Mouse (Mus musculus) mouse trophoblast stem cell (cell line): ENCODE measurements around the gene S100a10.

ENCODE experiments used
- in situ Hi-C, 2 experiments: fragments of 300-500 bp; cut with MseI, MboI; formaldehyde crosslinking; loops; 2 replicates in 1 of 2; 3 replicates in 1 of 2; pipeline ENCODE4 v1.15.1; 2025

The S100a10 gene

GRCm38 (mm10) chr3:93579317-93580038, 24.6 kb downstream of the S100a10 start:
- in situ Hi-C loops, result no loop called here

- in situ Hi-C loops, result no loop called here
Measured at GRCm38 (mm10) chr3:93580039-93580403, 25.1 kb downstream of the S100a10 start.

- in situ Hi-C loops, result no loop called here
Measured at GRCm38 (mm10) chr3:93580946-93581345, 26.1 kb downstream of the S100a10 start.

GRCm38 (mm10) chr3:93581687-93582086, 26.8 kb downstream of the S100a10 start:
- in situ Hi-C loops, result no loop called here

GRCm38 (mm10) chr3:93583056-93583455, 28.2 kb downstream of the S100a10 start:
- in situ Hi-C loops, result no loop called here

- in situ Hi-C loops, result loop anchor here in 1 of 2 experiments (10.0 kb wide), 1 partner anchor 45 kb away; no protein-coding TSS in a partner anchor
Measured at GRCm38 (mm10) chr3:93589629-93590028, 34.7 kb downstream of the S100a10 start.

- in situ Hi-C loops, result loop anchor here in 1 of 2 experiments (10.0 kb wide), 1 partner anchor 45 kb away; no protein-coding TSS in a partner anchor
Measured at GRCm38 (mm10) chr3:93590256-93590655, 35.4 kb downstream of the S100a10 start.

GRCm38 (mm10) chr3:93592100-93592499, 37.2 kb downstream of the S100a10 start:
- in situ Hi-C loops, result loop anchor here in 1 of 2 experiments (10.0 kb wide), 1 partner anchor 47 kb away; no protein-coding TSS in a partner anchor

- in situ Hi-C loops, result loop anchor here in 1 of 2 experiments (10.0 kb wide), 1 partner anchor 48 kb away; no protein-coding TSS in a partner anchor
Measured at GRCm38 (mm10) chr3:93592976-93593375, 38.1 kb downstream of the S100a10 start.

GRCm38 (mm10) chr3:93593512-93593911, 38.6 kb downstream of the S100a10 start:
- in situ Hi-C loops, result loop anchor here in 1 of 2 experiments (10.0 kb wide), 1 partner anchor 49 kb away; no protein-coding TSS in a partner anchor

- in situ Hi-C loops, result loop anchor here in 1 of 2 experiments (10.0 kb wide), 1 partner anchor 52 kb away; no protein-coding TSS in a partner anchor
Measured at GRCm38 (mm10) chr3:93596632-93597031, 41.8 kb downstream of the S100a10 start.

GRCm38 (mm10) chr3:93597221-93597913, 42.5 kb downstream of the S100a10 start:
- in situ Hi-C loops, result loop anchor here in 1 of 2 experiments (10.0 kb wide), 1 partner anchor 53 kb away; no protein-coding TSS in a partner anchor

GRCm38 (mm10) chr3:93597970-93598369, 43.1 kb downstream of the S100a10 start:
- in situ Hi-C loops, result loop anchor here in 1 of 2 experiments (10.0 kb wide), 1 partner anchor 53 kb away; no protein-coding TSS in a partner anchor

- in situ Hi-C loops, result no loop called here
Measured at GRCm38 (mm10) chr3:93600206-93600605, 45.3 kb downstream of the S100a10 start.

GRCm38 (mm10) chr3:93601903-93602302, 47.0 kb downstream of the S100a10 start:
- in situ Hi-C loops, result no loop called here

GRCm38 (mm10) chr3:93608970-93609369, 54.1 kb downstream of the S100a10 start:
- in situ Hi-C loops, result loop anchor here in 1 of 2 experiments (5.0 kb wide), 1 partner anchor 62 kb away; no protein-coding TSS in a partner anchor
